ENCODE assay signal across 8 mouse cellular contexts in the genomic region with DNA sequence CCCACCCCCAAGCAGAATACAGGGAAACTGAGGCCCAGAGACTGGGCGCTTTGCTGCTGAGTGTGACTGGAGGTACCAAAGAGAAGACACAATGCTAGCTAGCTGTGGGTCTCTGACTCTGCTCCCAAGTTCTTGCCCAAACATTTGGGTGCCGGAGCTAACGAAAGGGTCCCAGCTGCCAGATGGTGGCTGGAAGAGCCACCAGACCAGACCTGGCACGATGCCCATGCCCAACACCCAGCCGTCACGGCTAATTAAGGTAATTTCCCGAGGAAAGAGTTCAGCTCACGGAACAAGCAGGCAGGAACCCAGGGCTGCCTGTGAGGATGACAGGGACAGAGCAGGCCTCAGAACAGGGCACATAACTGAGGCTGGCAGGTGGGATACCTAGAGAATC. TPM values are rescaled to one million over a fixed set of nuclear protein-coding genes. Genes with fewer than 3 reads are reported as not detected.
DNase-seq lines count a peak whose midpoint lies in the region; ATAC-seq lines count a peak whose summit lies in the region.
"Had no signal": no experiment of that assay in that cellular context is flagged by ENCODE, and none has a peak within 500 bp of the region (broad histone marks: within the 10 kb centered on the region; RNA-seq: fewer than 3 reads in every experiment).

No protein-coding gene starts in this region.

- H3K36me3 ChIP-seq in lung, embryonic 15.5 days = peaks cover 3% of the 10 kb centered on the region; the same call in 1 of the 2 replicates
- H3K36me3 ChIP-seq in forebrain, embryonic 10.5 days (replicated peaks) = peaks cover 33% of the 10 kb centered on the region
- no peaks in the 10 kb centered on the region for H3K36me3 ChIP-seq in stomach, embryonic 16.5 days (ENCODE audit: control insufficient read depth, insufficient read depth, low read length)

- DNase-seq in lung, postnatal 4 days = no peak
- no peak for DNase-seq in forebrain, embryonic 10.5 days (ENCODE audit: extremely low spot score, low spot score)
- DNase-seq in kidney, postnatal 4 days = peak; percentile 73 to 80
- DNase-seq in adipocyte (ENCODE audit: low spot score) = no peak
- no peak for DNase-seq in gastrocnemius, postnatal 25 days
- DNase-seq: lung, adult 18-20 months had no signal

- H3K27me3 ChIP-seq in lung, embryonic 15.5 days = peaks cover 19% of the 10 kb centered on the region; the same call in 1 of the 2 replicates
- H3K27me3 ChIP-seq in forebrain, embryonic 10.5 days (ENCODE audit: poor library complexity, severe bottlenecking) = peaks cover 64% of the 10 kb centered on the region
- H3K27me3 ChIP-seq in stomach, embryonic 16.5 days (ENCODE audit: control insufficient read depth, insufficient read depth, low read length) = peaks cover 4% of the 10 kb centered on the region; the same call in 1 of the 2 replicates

- H3K4me1 ChIP-seq in lung, embryonic 15.5 days = peaks cover 56% of the 10 kb centered on the region
- H3K4me1 ChIP-seq in forebrain, embryonic 10.5 days = peaks cover 72% of the 10 kb centered on the region
- H3K4me1 ChIP-seq in stomach, embryonic 16.5 days (ENCODE audit: control insufficient read depth, insufficient read depth, low read length) = peaks cover 61% of the 10 kb centered on the region

- no peak overlapping the region for H3K27ac ChIP-seq in lung, embryonic 15.5 days
- H3K27ac ChIP-seq in forebrain, embryonic 10.5 days = peak overlapping the region; percentile 78
- 0 out of 2 replicates have a peak overlapping the region, but pooled peaks have one; percentile 0 for H3K27ac ChIP-seq in stomach, embryonic 16.5 days (ENCODE audit: low read length)

- no peak overlapping the region; the same call in 1 of the 2 replicates for H3K4me3 ChIP-seq in lung, embryonic 15.5 days
- H3K4me3 ChIP-seq in forebrain, embryonic 10.5 days = peak overlapping the region; percentile 41
- H3K4me3 ChIP-seq in stomach, embryonic 16.5 days (replicated peaks; ENCODE audit: low read length) = peak overlapping the region; percentile 28; the same call in 1 of the 2 replicates

- peak overlapping the region; percentile 47 for H3K4me2 ChIP-seq in lung, embryonic 15.5 days
- H3K4me2 ChIP-seq in stomach, embryonic 16.5 days (ENCODE audit: low read depth, low read length) = peak overlapping the region; percentile 43; the same call in 1 of the 2 replicates

- WGBS in lung, embryonic 15.5 days = 26% methylated on average over 8 of the region's 8 CpGs
- 46% methylated on average over 8 of the region's 8 CpGs for WGBS in forebrain, embryonic 10.5 days
- WGBS in stomach, embryonic 16.5 days = 37% methylated on average over 8 of the region's 8 CpGs

- no peak for ATAC-seq in lung, embryonic 15.5 days (ENCODE audit: borderline replicate concordance, extremely low read depth, low FRiP score, low TSS enrichment)
- no peak for ATAC-seq in stomach, embryonic 16.5 days (ENCODE audit: insufficient read depth, low FRiP score)

- no peak overlapping the region for H3K9ac ChIP-seq in lung, embryonic 15.5 days
- peak overlapping the region; percentile 63; the same call in 1 of the 2 replicates for H3K9ac ChIP-seq in stomach, embryonic 16.5 days (ENCODE audit: low read length)

- no peaks in the 10 kb centered on the region for H3K9me3 ChIP-seq in lung, embryonic 15.5 days
- H3K9me3 ChIP-seq in forebrain, embryonic 10.5 days = no peaks in the 10 kb centered on the region
- H3K9me3 ChIP-seq in stomach, embryonic 16.5 days (replicated peaks; ENCODE audit: control insufficient read depth, low read length) = no peaks in the 10 kb centered on the region

RNA-seq across cellular contexts. Expression of gene C77080, which starts 33.2 kb away (rescaled TPM):
- polyA plus RNA-seq in lung, embryonic 15.5 days (2015; fragmentation: Nextera tagmentation; extraction: Ambion mirVana) = 5.2 and 6.8 TPM in 2 replicates
- polyA plus RNA-seq in forebrain, embryonic 10.5 days (2016; fragmentation: Nextera tagmentation; extraction: Ambion mirVana) = 3.3 and 3.9 TPM in 2 replicates
- 8.2 and 8.5 TPM in 2 replicates for polyA plus RNA-seq in stomach, embryonic 16.5 days (2015; fragmentation: Nextera tagmentation; extraction: Ambion mirVana)
- 1 to 10 TPM; 1.3 to 2.0 TPM for total RNA-seq in gastrocnemius, postnatal 25 days (2021)

RNA-seq across cellular contexts. Expression of gene Yars, which starts 38.4 kb away (rescaled TPM):
- polyA plus RNA-seq in lung, embryonic 15.5 days (2015; fragmentation: Nextera tagmentation; extraction: Ambion mirVana) = 66.4 and 69.8 TPM in 2 replicates
- 109 and 120 TPM in 2 replicates for polyA plus RNA-seq in forebrain, embryonic 10.5 days (2016; fragmentation: Nextera tagmentation; extraction: Ambion mirVana)
- polyA plus RNA-seq in stomach, embryonic 16.5 days (2015; fragmentation: Nextera tagmentation; extraction: Ambion mirVana) = 72.9 and 80.0 TPM in 2 replicates
- 10 to 100 TPM; 31.7 to 34.2 TPM for total RNA-seq in gastrocnemius, postnatal 25 days (2021)

RNA-seq across cellular contexts. Expression of gene S100pbp, which starts 38.5 kb away (rescaled TPM):
- 13.5 and 14.4 TPM in 2 replicates for polyA plus RNA-seq in lung, embryonic 15.5 days (2015; fragmentation: Nextera tagmentation; extraction: Ambion mirVana)
- 29.4 and 29.7 TPM in 2 replicates for polyA plus RNA-seq in forebrain, embryonic 10.5 days (2016; fragmentation: Nextera tagmentation; extraction: Ambion mirVana)
- polyA plus RNA-seq in stomach, embryonic 16.5 days (2015; fragmentation: Nextera tagmentation; extraction: Ambion mirVana) = 13.0 and 13.1 TPM in 2 replicates
- 1 to 10 TPM; 3.5 to 4.0 TPM for total RNA-seq in gastrocnemius, postnatal 25 days (2021)

RNA-seq across cellular contexts. Expression of gene Sync, which starts 59.4 kb away (rescaled TPM):
- polyA plus RNA-seq in lung, embryonic 15.5 days (2015; fragmentation: Nextera tagmentation; extraction: Ambion mirVana) = 0.54 and 0.71 TPM in 2 replicates
- 0.41 and 0.50 TPM in 2 replicates for polyA plus RNA-seq in forebrain, embryonic 10.5 days (2016; fragmentation: Nextera tagmentation; extraction: Ambion mirVana)
- polyA plus RNA-seq in stomach, embryonic 16.5 days (2015; fragmentation: Nextera tagmentation; extraction: Ambion mirVana) = 3.0 and 3.9 TPM in 2 replicates
- 10 to 100 TPM; 40.2 to 44.7 TPM for total RNA-seq in gastrocnemius, postnatal 25 days (2021)

Comparison
In these comparisons a context has a peak if more than half of its experiments do, and no peak if none do; other contexts are left out.
1. DNase-seq: peak in kidney, postnatal 4 days (2 of 2); none in lung, postnatal 4 days (0 of 2), forebrain, embryonic 10.5 days (single experiment), adipocyte (single experiment) and gastrocnemius, postnatal 25 days (single experiment).